Mouse (Mus musculus) right cerebral cortex, postnatal 10 days (tissue): ENCODE results near the gene Nkain2.
"Not testable (repeated sequence)": the region's sequence is repeated elsewhere in the genome, so short reads cannot be mapped to it uniquely, and the experiment has no call there.

Source experiments
- DNase-seq, 2 experiments: peaks; one replicate each; pipeline ENCODE4 v3.0.0; 2021; ENCODE audit warnings: low spot score in 2 of 2

Nkain2 gene

DNA sequence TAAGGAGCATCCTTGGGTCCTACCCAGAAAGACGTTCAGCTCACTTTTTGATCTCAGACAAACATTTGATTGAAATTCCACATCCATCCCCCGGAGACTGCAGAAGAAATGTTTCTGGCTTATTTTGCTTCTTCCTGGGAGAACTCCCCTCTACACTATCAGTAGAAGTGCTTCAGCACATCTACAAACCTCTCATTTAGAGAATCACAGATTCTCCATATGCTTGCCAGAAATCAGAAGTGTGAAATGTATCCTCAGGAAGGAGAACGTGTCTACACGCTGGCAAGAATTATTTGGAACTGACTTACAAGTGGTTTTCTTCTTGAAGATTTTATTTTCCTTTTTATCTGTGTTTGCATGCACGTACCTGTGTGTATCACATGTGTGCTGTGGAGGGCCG lies 829.9 kb downstream of the Nkain2 start:
- DNase-seq, result no peak

DNA sequence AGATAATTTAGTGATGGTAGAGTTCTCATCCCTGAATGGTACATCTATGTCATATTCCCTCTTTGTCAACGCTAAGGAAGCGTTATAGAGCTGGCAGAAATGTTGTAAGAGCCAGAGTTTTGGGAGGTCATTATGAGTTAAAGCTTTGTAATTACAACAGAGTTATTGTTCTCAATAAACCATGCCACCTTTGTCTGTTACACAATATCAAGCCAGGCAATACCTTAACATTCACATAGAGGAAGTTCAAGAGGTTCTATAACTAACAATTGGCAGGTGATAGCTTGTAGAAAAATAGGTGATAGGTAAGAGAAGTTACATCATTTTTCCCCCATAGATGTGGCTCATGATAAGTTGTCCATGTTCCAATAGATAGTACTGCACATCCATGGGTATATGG lies 832.0 kb downstream of the Nkain2 start:
- DNase-seq, result no peak

DNA sequence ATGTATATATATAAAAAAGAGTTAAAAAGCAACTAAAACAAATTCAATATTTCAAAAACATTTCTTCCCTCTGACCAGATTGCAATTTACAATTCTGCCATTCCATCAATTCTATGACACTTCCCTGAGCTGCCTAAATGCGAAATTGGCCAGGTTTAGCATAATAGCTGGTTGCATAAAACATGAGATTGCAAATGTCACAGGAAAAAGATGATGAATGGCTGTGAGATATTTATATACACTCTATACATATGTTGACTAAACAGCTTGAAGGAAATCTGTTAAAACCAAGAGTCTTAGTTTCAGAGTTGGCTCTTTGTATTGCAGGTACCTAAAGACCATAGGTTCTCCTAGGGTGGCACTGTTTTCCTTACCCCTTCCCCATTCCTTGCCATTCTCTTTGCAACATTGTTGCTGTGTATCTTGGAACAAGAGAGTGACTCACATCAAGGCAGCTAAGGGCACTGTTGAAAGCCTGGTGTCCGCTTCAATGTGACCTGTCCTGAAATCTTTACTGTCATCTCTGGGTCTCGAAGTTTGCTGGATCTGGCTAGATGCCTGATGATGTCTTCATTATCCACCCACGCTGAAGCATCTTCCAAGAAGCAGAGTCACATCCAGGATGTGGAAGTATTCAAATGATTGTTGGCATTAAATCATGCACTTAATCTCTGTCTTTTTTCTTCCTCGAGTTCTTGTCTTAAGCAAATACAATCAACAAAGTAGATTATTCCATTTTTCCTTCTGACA lies 837.5 kb downstream of the Nkain2 start:
- peak in 1 of 2 experiments; percentile 27 for DNase-seq

DNA sequence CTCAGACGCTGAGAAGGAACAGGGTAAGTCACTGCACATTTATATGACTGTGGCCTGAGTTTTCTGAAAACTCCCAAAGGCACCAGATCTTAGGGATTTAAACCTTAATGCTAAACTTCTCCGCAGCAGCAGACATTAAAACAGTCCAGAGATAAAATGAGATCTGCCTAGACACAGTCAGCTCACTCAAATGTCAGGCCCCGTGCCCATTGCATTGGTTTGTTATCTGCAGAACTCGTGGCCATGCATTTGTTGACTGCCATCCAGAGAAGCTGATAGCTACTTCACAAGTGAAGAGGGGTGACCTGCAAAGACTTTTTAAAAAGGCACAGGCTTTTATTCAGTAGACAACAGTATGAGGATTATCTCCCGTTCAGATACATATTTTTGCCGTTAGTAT lies 838.2 kb downstream of the Nkain2 start:
- DNase-seq, result peak in 1 of 2 experiments; percentile 30

DNA sequence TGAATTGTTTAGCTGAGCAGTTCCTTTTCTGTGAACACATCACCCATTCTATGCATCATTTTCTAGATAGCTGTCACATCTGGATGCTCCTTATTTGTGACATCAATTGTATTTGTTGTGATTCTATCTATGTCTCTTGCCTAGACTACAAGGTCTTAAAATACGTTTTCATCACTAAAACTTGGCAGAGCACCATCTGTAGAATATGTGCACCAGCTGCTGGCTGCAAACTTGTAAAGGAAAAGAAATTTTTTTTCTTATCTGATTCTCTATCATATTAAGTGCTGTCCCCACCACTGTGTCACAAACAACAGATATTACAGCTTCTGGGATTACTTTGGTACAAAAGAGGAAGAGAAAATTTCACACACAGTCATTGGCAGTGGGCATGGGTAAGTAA lies 860.3 kb downstream of the Nkain2 start:
- peak in 1 of 2 experiments; percentile 43 for DNase-seq

DNA sequence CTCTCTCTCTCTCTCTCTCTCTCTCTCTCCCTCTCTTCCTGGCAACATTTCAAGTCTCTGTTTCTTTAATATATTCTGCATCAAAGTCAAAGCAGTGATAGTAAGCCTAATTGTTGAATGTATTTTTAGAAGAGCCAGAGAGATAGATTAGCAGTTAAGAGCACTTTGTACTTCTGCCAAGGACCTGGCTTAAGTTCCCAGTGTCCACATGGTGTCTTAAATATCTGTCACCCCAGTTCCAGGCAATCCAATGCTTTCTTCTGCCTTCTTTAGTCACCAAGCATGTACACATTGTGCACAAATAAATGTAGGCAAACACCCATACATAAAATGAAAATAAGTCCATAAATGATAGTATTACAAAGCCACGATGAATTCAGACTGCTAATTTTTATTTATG lies 871.9 kb downstream of the Nkain2 start:
- no peak for DNase-seq

DNA sequence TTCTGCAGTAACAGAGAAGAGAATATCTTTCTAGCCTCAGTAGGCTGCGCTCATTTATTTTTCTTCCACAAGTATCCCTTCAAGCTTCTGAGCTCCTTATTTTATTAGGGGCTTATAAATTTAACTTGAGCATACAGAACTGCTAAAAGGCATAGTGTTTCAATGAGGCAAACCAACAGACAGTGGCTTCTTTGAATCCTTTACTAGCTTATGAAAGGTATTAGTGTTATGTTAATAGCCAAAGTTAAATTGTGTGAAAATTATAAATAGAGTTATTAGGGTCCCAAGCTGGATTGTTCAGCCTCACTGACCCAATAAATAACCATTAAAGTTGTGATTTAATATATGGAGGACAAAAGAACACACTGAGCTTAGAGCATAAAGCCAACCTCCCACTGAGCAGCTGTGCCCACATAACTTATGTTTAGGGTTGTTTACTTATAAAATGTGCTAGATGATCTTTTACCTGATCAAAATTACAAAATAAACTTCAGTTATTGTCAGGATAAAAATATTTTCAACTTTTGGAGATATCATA lies 889.0 kb downstream of the Nkain2 start:
- no peak for DNase-seq

DNA sequence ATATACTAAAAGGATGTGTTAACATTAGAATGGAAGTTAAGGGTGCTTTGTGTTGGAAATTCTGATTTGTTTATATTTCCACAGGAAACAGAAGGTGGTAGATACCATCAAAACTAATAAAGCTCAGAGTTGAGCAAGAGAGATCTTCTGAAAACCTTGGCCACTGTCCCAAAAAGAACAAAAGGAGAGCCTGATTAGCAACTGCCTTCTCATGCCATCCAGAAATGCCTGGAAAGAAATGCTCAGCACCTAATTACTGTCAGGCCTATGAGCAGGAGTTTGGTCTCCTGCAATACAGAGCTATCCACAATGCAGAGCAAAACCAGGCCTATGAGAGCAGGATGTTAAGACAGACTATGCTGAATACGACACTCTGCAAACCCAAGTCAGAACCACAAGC lies 897.1 kb downstream of the Nkain2 start:
- no peak for DNase-seq

DNA sequence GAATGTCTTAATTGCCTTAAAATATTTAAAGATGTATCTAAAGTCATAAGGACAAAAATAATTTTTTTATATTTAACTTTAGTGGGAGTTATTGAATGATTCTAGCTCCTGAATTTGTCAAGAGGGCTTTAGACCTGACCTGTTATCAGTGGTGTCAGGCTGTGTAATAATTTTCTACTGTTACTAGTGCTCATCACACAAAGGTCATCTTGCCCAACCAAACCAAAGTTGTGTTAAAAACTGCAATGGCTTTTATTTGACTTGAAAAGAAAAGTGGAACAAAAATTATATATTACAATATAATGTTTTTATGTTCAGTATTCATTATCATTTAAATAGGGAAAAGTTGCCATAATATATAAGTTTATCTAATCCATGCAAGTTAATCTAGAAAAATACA lies 911.9 kb downstream of the Nkain2 start:
- DNase-seq, result no peak

DNA sequence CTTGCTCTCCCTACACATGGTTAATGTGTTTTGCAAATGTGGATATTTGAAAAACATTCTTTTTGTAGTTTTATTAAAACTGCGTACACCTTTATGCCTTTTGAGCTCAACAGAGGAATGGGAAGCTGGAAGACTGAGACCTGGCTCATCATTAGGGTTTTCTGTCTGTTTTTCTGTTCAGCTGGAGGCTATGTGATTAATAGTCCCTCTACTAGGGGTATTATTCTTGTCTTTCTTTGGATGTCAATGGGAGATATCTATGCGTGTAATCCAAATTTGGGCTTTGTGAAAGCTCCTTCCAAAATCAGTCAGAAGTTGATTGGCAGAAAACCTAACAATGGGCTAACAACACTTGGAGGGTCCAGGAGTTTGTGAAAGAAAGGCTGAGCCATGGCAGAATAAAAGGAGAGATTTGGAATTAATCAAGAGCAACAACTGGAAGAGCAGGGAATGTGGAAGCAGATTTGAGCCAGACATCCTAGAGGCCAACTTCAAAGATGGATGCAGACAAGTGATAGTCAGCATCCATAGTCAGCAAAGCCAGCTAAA lies 943.0 kb downstream of the Nkain2 start:
- no peak for DNase-seq

DNA sequence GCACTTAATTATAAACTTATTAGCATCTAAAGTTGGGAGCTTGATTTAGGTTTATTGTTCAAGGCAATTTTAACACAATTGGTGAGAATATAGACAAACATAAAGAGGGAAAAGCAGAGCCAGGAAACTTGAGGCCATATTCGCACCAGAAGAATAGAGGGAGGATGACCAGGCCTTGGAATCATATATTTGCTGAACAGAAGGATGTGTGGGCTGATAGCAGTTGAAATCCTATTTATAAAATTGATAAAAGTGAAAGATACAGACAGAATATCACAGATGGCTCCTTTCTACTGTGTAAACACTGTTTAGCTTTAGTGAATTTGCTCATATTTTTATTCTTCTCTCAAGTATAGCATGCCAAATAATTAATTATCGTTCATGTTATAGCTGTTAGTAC lies 958.3 kb downstream of the Nkain2 start:
- DNase-seq, result peak in 1 of 2 experiments; percentile 30

DNA sequence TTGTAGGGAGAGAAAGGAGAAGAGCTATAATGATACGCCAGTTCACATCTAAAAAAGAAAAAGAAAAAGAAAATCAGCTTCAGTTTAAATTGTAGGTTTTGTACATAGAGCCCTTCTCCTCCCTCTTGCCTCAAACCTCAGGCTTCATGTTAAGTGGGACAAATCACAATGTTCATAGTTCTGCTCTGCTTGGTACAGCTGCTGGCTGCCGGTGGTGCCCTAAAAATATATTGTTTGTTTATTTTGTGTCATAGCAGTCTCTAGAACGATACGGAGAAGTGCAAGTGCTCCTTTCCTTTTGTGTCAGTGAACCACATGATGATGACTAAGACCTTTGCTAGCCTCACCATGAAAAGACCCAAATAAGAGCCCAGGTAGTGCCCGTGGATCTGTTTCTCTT lies 962.6 kb downstream of the Nkain2 start:
- no peak for DNase-seq

DNA sequence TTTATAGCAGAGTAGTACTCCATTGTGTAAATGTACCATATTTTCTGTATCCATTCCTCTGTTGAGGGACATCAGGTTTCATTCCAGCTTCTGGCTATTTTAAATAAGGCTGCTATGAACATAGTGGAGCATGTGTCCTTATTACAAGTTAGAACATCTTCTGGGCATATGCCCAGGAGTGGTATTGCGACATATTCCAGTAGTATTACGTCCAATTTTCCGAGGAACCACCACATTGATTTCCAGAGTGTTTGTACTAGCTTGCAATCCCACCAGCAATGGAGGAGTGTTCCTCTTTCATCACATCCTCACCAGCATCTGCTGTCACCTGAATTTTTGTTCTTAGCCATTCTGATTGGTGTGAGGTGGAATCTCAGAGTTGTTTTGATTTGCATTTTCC lies 969.4 kb downstream of the Nkain2 start:
- DNase-seq, result not testable (repeated sequence)

DNA sequence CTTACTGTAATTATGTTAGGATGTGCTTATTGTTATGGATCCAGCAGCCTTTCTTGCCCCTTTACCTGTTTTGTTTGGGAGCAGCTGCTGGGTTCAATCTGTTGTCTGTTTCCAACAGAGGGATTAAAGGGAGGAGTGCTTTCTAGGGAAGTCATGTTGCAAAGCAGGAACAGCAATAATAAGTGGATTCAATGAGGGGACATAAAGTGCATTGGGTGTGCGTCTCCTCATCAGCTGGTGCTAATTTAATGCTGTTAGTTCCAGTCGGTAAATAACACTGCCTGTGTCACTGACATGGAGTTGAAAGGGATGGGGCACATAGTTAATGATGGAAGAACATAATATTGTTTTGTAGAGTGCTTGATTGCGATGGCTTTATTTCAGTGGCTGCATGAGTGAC lies 982.8 kb downstream of the Nkain2 start:
- DNase-seq, result no peak

DNA sequence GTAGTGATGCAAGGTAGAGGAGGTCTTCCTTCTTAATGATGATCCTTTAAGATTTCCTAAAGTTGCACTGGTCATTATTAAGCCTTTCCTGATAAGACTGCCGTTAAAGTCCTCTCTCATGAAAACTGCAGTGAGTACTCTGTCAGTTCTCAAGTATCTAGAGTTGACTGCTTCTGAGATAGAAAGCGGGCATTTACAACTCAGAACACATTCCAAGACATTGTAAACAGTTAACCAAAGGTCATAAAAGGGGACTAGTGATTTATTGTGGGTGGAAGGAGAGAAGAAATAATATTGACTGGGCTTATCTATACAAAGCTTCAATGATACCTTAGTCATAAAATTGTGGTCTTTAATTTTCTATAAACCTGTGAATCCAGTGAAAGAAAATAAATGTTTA lies 990.8 kb downstream of the Nkain2 start:
- DNase-seq, result no peak

DNA sequence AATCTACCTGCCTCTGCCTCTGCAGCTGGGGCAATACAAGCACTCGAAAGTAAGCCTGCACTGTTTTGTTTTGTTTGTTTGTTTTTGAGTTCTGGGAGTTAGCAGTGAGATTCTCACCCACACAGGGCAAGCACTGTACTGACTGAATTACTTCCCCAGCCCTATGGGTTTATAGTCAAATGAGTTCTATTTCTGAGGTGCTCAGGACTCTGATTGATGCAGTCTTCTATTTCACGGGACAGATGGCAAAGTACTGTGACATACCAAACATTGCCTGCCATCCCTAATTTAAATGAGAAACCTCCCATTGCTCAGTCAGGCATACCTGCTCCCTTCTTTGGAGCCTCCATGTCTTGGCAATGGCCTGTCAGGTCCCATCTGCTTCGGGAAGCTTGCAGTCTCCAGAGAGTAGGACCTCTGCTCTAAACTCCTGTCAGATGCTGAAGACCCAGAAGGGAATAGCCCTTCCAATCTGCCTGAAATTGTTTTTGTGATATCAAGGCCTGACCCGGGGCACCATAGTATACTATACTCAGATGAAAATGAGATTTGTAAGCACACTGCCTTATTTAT lies 1016.9 kb downstream of the Nkain2 start:
- no peak for DNase-seq

DNA sequence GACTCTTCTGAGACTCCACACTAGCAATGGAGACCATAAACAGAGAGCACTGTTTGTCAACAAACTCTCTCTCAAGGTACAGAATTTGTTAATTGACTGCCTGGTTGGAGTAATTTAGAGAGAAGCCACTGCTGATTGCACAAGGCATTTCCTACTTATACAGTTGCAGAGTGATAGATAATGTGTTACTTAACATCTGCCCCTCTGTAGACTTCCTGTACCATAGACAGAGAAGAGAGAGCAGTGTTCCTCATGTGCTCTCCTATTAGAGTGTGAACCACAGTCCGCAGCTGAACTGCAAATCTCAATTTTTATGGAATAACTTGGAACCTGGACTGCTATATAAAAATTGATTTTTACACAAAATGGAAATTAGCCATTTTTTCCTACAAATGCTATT lies 1022.0 kb downstream of the Nkain2 start:
- no peak for DNase-seq

DNA sequence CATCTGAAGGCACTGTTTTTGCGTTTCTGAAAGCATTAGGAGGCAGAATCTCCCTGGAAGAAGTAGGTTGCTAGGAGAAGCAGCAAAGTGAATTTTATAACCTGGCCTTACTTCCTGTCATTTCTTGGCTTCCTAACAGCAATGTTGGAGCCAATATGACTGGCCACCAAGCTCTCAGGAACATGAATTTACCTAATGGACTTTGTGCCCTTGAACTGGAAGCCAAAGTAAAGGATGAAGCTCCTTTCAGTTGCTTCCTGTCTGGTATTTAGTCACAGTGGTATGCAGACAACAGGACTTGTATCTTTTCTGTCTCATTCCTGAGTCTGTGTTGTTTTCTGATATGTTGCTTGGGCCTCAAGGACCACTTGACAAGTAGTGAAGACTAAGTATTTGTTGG lies 1063.2 kb downstream of the Nkain2 start:
- DNase-seq, result no peak

DNA sequence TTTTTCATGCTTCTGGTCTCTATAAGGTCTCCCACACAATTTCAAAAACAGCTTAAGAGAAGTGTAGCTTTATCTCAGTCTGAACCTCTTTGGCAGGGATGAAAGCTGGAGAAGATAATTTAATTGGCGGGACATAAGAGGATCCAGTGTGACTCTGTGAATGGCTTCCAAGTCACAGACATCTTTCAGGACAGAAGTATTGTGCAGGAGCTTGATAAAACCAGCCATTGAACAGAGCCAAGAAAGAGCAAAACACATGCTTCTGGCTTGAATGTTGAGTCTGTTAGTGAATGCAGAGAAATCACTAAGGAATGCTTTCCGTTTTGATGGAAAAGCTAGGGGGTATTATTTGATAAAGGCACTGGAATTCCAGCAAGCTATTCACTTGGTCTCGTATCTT lies 1077.7 kb downstream of the Nkain2 start:
- DNase-seq, result no peak

DNA sequence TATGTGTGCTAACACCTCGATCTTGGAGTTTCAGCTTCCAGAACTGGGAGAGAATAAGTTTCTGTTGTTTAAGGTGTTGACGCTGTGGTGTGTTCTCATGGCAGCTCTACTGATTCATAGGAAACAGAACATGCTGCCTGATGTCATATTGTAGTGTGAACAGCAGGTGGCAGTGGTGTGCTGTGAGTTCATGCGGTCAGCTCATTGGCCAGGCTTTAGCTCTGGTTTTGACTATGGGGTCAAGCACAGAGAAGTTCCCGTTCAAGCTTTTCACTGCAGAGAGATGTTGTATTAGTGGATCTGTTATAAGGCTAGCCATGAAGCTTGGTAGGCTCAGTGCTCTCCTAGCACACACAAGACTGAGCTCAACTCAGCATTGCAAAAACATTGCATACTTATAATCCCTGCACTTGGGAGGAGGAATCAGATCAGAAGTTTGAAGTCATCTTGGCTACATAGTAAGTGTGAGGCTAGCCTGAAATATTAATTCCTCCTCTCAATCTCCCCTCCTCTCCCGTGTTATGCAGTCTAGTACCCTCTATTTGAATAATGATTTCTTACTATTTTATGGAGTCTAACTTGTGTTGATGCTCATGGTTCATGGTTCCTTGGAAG lies 1147.7 kb downstream of the Nkain2 start:
- peak; percentile 59 to 79 for DNase-seq

DNA sequence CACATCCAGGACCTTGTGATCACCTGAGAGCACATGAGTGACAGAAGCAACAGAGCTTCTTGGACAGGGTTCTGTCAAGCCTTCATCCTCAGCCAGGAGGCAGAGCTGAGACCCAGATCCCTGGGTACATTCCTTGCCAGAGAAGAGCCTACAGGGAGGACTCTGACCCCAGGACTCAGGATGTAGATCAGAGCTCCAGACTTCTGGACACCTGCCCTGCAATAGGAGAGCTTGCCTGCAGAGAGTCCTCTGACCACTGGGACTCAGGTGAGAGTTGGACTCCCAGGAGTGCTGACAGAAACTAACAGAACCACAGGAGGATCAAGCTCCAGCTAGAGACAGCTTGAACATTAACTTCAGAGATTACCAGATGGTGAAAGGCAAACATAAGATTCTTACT lies 1162.2 kb downstream of the Nkain2 start:
- no peak for DNase-seq

DNA sequence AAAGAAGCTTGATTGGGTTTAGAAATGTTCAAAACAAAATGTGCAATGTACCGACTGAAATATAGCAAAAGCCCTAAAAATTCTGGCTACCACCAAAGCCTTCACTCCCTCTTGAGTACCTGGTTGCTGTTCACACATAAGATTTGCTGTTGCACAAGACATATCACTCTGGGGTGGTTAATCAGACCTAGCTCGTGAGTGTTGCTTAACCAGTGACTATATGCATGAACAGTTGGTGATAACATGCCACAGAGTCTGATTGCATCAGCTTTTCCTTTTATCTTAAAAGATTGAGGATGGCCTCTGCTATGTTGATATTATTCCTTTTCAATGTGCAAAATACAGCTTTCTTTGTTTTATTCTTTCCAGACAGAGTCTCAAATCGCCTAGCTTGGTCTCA lies 1243.0 kb downstream of the Nkain2 start:
- no peak for DNase-seq

DNA sequence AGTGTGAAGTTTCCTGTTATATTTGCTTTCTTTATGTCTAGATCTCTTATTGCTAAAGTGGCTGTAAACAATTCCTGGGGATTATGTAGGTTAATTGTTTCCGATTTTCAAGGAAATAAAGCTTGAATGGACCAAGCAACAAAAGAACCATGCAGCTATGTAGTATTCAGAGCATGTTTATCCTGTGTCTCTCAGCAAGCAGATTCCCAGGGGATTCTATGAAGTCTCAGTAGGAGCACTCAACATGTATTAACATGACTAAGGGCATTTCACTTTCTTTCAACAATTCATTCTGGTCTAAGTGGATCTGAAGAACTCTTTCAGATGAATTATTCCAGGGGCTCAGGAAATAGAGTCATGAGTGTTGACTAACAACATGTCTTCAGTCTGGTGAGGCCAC lies 1244.2 kb downstream of the Nkain2 start:
- DNase-seq, result no peak
